Mouse (Mus musculus) olfactory bulb, adult 2 months (tissue): ENCODE measurements at regions not wholly inside any gene's neighbourhood (a gene's known extent, or its start where the extent isn't known, plus 50 kb on each side); places are given as distances from the start of the nearest gene placed in this dataset.

Source experiments
- H3K27ac ChIP-seq: fragments of 200-500 bp; 2 replicates; pipeline ENCODE4 v1.5.1; 2012; ENCODE audit warnings: low read depth, low read length; ENCODE audit not compliant: insufficient read depth
- H3K4me1 ChIP-seq: fragments of 200-500 bp; 2 replicates; pipeline ENCODE4 v1.6.1; 2012; ENCODE audit warnings: low read length; ENCODE audit not compliant: control insufficient read depth, insufficient read depth
- H3K4me3 ChIP-seq: fragments of 200-500 bp; 2 replicates; pipeline ENCODE4 v1.5.1; 2012; ENCODE audit warnings: mild to moderate bottlenecking, low read depth, low read length, moderate library complexity; ENCODE audit not compliant: insufficient read depth
- CTCF ChIP-seq: fragments of 200-500 bp; IDR thresholded peaks from 2 replicates; pipeline ENCODE4 v1.5.1; 2012; ENCODE audit warnings: low read depth, mild to moderate bottlenecking, low read length, moderate library complexity; ENCODE audit not compliant: insufficient read depth
- POLR2A ChIP-seq: fragments of 200-500 bp; IDR thresholded peaks from 2 replicates; pipeline ENCODE4 v1.6.1; 2012; ENCODE audit warnings: mild to moderate bottlenecking, low read depth, low read length, moderate library complexity; ENCODE audit not compliant: insufficient read depth
- WGBS: fragments of 180-500 bp; shearing (Covaris S2); methylation state at CpG from one replicate; pipeline ENCODE4 v1.1.7; 2018; 5-methylcytosine and 5-hydroxymethylcytosine counted together

DNA sequence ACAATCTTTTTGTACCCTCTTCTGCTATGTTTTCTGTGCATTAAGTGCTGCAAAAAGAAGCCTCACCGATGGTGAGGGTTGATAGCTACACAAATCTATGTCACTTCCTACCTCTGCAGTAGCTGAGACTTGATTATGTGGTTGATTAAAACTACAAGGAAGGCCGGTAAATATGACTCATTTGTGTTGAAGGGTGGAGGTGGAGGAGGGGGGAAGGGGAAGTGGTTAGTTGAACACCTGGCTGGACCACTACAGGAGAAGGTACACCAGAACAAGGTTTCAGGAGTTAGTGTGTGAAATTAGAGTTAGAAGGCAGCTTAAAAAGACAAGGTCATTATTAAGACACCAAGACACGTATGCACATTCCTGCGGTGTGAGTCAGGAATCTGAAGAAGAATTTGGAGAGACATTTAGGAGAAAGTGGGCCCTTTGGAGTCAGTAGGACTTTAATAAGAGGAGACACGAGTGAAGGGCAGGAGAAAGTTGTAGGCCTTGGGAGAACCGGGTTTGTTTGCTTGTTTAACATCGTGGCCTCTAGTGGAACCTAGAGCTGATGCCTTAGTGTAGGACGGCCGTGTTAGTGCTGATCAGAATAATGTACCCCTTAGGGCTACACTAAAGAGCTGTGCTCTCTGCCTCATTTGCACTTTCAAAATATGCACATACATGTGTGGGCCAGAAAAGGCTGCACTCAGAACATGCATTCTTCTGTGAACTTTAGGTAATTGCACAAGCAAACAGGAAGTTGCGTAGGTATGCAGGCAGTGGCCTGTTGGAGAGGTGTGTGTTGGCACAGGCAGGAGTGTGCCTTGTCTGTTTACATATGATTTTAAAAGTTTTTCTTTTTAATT is 108.5 kb upstream of the Jag1 start:
- WGBS: 85% methylated on average over 10 of the region's 10 CpGs
- H3K4me3 ChIP-seq: no peak overlapping the region
- no peak overlapping the region for H3K27ac ChIP-seq
- no peaks in the 10 kb centered on the region for H3K4me1 ChIP-seq
- TF ChIP-seq CTCF (no peak), POLR2A (no peak)

DNA sequence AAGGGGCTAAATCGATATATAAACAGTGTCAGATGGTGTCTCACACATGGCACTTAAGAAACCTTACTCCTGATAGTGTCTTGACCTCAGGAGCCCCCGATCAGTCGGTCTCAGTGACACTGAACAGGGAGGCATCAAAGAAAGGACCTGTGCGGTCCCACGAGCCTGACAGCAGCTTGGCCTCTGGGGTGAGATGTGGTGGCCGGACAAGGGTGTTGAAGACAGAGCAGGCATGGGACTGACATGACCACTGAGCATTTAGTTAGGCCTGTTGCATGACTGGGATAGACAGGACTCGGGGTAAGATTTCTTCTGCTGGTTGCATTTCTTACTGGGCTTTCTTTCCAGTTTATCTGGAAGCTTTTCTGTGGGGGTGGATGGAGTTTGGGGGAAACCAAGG is 99.3 kb upstream of the Jag1 start:
- no peak overlapping the region for H3K4me3 ChIP-seq
- TF ChIP-seq POLR2A: no peak
- TF ChIP-seq CTCF: no peak
- no peak overlapping the region for H3K27ac ChIP-seq
- H3K4me1 ChIP-seq: no peaks in the 10 kb centered on the region
- WGBS: 91% methylated on average over 7 of the region's 7 CpGs

DNA sequence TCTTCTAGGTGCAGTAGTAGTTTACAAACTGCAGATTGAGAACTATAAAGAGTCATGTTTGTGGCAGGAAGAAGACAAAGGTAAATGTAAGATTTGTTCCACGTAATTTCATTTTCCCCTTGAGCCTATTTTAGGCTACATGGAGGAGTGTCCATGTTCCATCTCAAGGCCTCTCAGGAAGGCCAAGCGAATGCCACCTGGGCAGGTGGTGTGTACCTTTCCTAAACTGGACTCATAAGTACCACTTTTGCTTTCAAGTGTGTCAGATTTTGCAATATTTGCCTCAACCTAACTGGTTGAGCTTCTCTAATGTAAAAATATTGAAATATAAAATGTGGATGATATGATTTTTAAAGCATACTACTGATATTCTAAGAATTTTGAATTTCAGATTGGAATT is 91.4 kb upstream of the Jag1 start:
- TF ChIP-seq CTCF (no peak), POLR2A (no peak)
- H3K4me3 ChIP-seq: no peak overlapping the region
- no peak overlapping the region for H3K27ac ChIP-seq
- 94% methylated on average over 2 of the region's 2 CpGs for WGBS
- H3K4me1 ChIP-seq: no peaks in the 10 kb centered on the region

DNA sequence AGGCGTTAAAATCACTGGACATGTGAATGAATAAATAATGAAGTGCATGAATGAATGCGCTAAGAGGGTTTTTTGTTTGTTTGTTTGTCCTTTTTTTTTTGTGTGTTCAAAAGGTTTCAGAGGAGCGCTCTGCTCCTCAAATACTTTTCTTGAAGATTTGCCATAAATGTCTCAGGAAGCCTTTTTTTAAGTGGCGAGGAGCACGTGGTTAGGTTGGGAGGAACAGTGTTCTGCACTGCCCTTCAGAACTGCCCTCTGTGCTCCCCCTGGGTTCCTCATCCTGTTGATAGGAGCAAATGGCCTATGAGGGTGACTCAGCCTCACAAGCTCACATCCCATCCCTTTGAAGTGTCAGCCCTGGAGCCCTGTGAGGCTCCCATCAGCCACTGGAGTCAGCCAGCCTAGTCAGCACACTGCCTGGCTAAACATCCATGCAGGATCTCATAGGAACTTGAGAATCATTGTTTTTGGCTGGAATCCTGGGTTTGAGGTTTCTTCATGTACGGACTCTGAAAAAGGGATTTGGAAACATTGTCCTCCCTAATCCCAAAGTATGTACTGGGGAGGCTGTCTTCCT is 87.9 kb upstream of the Jag1 start:
- Histone ChIP-seq H3K4me3 (no peak overlapping the region), H3K4me1 (no peaks in the 10 kb centered on the region), H3K27ac (no peak overlapping the region)
- 61% methylated on average over 6 of the region's 6 CpGs for WGBS
- TF ChIP-seq CTCF: no peak
- TF ChIP-seq POLR2A: no peak

DNA sequence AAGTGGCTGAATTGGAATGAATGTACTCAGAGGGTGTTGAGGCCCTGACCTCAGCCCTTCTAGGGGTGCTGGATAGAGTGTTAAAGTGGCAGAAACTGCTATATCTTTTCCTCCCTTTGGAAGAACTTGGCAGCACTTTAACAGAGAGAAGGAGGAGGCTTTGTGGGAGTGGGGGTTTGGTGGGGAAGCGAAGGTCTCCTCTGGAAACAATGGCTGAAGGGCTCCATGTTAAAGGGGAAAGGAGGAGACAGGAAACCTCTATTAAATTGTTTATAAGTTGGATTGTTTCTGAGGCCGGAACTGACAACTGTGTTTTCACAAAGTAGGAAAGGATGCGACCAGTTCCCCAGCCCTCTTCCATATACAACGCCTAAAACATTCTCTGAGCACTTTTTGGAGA is 83.7 kb upstream of the Jag1 start:
- H3K27ac ChIP-seq: no peak overlapping the region
- WGBS: 98% methylated on average over 4 of the region's 4 CpGs
- no peak for TF ChIP-seq POLR2A
- TF ChIP-seq CTCF: no peak
- no peaks in the 10 kb centered on the region for H3K4me1 ChIP-seq
- no peak overlapping the region for H3K4me3 ChIP-seq

DNA sequence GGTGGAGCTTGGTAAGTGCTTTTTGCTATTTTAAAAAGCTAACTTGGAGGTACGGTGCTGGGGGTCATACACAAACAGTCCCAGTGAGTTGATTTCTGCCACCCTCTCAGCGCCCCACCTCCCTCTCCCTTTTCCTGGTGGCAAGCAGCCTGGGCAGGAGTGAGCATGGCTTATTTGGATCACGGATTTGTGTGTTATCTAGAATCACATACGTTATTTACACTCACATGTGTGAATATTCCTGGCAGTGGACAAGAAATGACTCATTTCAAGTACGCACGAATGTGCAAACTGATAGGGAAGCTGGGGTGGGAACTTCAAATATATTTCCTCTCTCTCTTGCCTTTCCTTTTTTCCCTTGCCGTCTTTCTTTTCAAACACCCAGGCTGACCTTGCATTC is 75.7 kb upstream of the Jag1 start:
- H3K4me1 ChIP-seq: no peaks in the 10 kb centered on the region
- no peak overlapping the region for H3K4me3 ChIP-seq
- TF ChIP-seq POLR2A (no peak), CTCF (no peak)
- H3K27ac ChIP-seq: no peak overlapping the region
- 83% methylated on average over 7 of the region's 7 CpGs for WGBS

DNA sequence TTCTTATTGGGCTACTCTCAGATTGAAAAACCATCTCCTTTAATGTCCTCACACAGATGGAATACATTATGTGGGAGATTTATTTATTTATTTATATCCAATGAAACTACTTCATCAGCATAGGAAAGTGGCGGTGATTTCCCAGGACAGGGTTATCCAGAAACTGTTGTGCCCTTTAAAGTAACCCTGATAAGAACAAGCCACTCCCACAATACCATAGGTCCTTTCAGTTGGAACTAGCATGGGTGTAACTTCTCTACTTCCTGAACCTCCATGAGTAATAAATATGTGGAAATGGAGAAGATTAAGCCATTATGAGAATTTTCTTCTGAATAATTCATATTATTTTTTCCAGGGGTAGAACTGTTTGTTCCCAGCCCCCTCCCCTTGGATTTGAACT is 52.7 kb upstream of the Jag1 start:
- TF ChIP-seq POLR2A: no peak
- TF ChIP-seq CTCF: no peak
- 96% methylated on average over 1 of the region's 1 CpGs for WGBS
- no peaks in the 10 kb centered on the region for H3K4me1 ChIP-seq

DNA sequence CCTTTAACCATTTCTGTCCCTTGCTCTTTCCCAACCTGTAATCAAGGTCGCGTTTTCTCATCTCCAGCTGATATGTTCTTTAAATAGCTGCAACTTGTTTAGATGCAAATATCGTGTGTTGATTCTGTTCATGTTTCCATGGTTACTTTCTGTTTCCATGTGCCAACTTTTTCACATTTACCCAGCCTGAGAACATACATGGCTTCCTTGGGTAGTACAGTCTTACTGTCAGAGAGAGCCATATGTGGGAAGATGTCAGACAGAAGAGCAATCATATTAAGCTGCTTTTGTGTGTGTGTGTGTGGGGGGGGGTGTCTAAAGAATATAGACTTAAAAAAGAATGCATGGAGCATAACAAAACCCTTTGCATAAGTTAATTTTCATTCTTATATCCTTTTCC is 52.2 kb upstream of the Jag1 start:
- Histone ChIP-seq H3K4me3 (no peak overlapping the region), H3K4me1 (no peaks in the 10 kb centered on the region), H3K27ac (no peak overlapping the region)
- 33% methylated on average over 3 of the region's 3 CpGs for WGBS
- TF ChIP-seq POLR2A (no peak), CTCF (no peak)

More for the DNA sequence above, 52.7 kb upstream of the Jag1 start:
- Histone ChIP-seq H3K4me3 (no peak overlapping the region), H3K27ac (no peak overlapping the region)
